Mouse (Mus musculus) liver, embryonic 14.5 days (tissue): Measurements from ENCODE around the gene Msi2. TPM values are rescaled to one million over a fixed set of nuclear protein-coding genes. Genes with fewer than 3 reads are reported as not detected.

Experiments used
- ATAC-seq: fragments of 200-750 bp; cut with Nextera tagmentation; 2 replicates; pipeline ENCODE4 v1.8.0; 2017; ENCODE audit warnings: moderate number of reproducible peaks, mild to moderate bottlenecking, moderate library complexity; ENCODE audit not compliant: insufficient read depth
- DNase-seq, 3 experiments: peaks; one replicate each; pipeline ENCODE4 v3.0.0-alpha.2; 2012 to 2013; ENCODE audit warnings: low read depth in 3 of 3, low spot score in 3 of 3
- H3K27ac ChIP-seq: fragments of 300-500 bp; sonication (generic); 2 replicates; pipeline ENCODE4 v1.5.1; 2014; ENCODE audit warnings: moderate library complexity, mild to moderate bottlenecking, control low read depth, inconsistent platforms
- H3K27me3 ChIP-seq: fragments of 300-500 bp; sonication (generic); 2 replicates; pipeline ENCODE4 v1.6.1; 2014; ENCODE audit warnings: mild to moderate bottlenecking, low read length, moderate library complexity; ENCODE audit not compliant: control insufficient read depth, insufficient read depth
- H3K36me3 ChIP-seq: fragments of 300-500 bp; sonication (generic); replicated peaks from 2 replicates; pipeline ENCODE4 v1.6.1; 2014; ENCODE audit warnings: low read depth; ENCODE audit not compliant: control insufficient read depth, insufficient read depth
- H3K4me1 ChIP-seq, 2 experiments: fragments of 200-500 bp in 1 of 2; fragments of 300-500 bp in 1 of 2; sonication (generic) in 1 of 2; replicated peaks; 2 replicates each; pipeline ENCODE4 v1.6.1; 2012 to 2014; ENCODE audit warnings: antibody characterized with exemption in 1 of 2, inconsistent platforms in 1 of 2, low read length in 1 of 2; ENCODE audit not compliant: control insufficient read depth in 2 of 2, insufficient read depth in 2 of 2
- H3K4me2 ChIP-seq: fragments of 300-500 bp; sonication (generic); 2 replicates; pipeline ENCODE4 v1.6.1; 2014; ENCODE audit warnings: low read depth, mild to moderate bottlenecking, control low read depth, moderate library complexity
- H3K4me3 ChIP-seq, 2 experiments: fragments of 200-500 bp in 1 of 2; fragments of 300-500 bp in 1 of 2; sonication (generic) in 1 of 2; 2 replicates each; pipeline ENCODE4 v1.5.1; 2012 to 2014; ENCODE audit warnings: low read depth in 2 of 2, low read length in 2 of 2, mild to moderate bottlenecking in 2 of 2, control low read depth in 1 of 2, inconsistent platforms in 1 of 2, moderate library complexity in 1 of 2; ENCODE audit not compliant: insufficient read depth in 1 of 2
- H3K9ac ChIP-seq: fragments of 300-500 bp; sonication (generic); replicated peaks from 2 replicates; pipeline ENCODE4 v1.6.1; 2014; ENCODE audit warnings: mild to moderate bottlenecking, control low read depth, moderate library complexity
- H3K9me3 ChIP-seq: fragments of 300-500 bp; sonication (generic); 2 replicates; pipeline ENCODE4 v1.6.1; 2016; ENCODE audit warnings: low read length, mixed read lengths; ENCODE audit not compliant: control insufficient read depth
- CTCF ChIP-seq: IDR thresholded peaks from 2 replicates; pipeline ENCODE4 v1.5.1; 2016; ENCODE audit warnings: antibody characterized with exemption, low read depth, control low read depth
- EP300 ChIP-seq: IDR thresholded peaks from 2 replicates; pipeline ENCODE4 v1.6.1; 2016; ENCODE audit warnings: antibody characterized with exemption, low read depth
- WGBS: fragments of 180-500 bp; shearing (Covaris S2); extraction: QIAGEN DNeasy Blood & Tissue Kit; methylation state at CpG from one replicate; pipeline ENCODE4 v1.1.7; 2014; ENCODE audit not compliant: insufficient replicate concordance; 5-methylcytosine and 5-hydroxymethylcytosine counted together
- polyA plus RNA-seq, 2 experiments: library from polyadenylated mRNA; depleted of rRNA in 1 of 2; stranded (reverse) in 1 of 2; unstranded in 1 of 2; fragments of >200 nt; fragmentation: Nextera tagmentation in 1 of 2; extraction: Ambion mirVana in 1 of 2; gene quantifications; 2 replicates each; pipeline versions ENCODE4 v1.2.1 to v1.2.3; 2012 to 2014

The Msi2 gene
- polyA plus RNA-seq, 2 experiments: 2.1 to 6.2 TPM

DNA sequence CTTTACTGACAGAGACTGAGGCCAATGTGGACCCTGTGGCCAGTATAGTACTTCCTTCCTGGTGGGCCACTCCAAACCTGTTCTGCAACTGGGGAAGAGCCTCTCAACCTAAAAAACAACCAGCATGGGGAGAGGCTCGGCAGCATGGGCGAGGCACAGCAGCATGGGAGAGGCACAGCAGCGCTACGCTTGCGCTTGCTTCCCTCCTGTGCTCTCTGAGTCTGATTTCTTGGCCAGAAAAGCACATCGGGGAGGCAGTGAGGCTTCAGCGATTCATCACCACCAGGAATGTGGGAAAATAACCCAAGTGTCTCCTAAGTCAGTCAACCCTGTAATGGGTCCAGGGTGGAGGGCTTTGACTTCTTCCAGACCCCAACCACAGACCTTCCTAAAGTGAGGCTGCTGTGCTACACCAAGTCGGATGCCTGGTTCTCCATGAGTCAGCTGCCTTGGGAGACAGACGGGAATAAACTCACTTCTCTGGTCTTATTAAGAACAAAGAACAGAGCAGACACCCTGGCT is 297.2 kb downstream of the Msi2 start:
- H3K9me3 ChIP-seq: no peaks in the 10 kb centered on the region
- H3K4me3 ChIP-seq: no peak overlapping the region
- 53% methylated on average over 9 of the region's 9 CpGs for WGBS
- no peaks in the 10 kb centered on the region for H3K27me3 ChIP-seq
- ATAC-seq: no peak
- no peak overlapping the region for H3K4me2 ChIP-seq
- no peak overlapping the region for H3K9ac ChIP-seq
- TF ChIP-seq CTCF (no peak), EP300 (no peak)
- no peak overlapping the region for H3K27ac ChIP-seq
- H3K4me1 ChIP-seq: peaks cover 21 to 31% of the 10 kb centered on the region in 2 experiments
- no peak for DNase-seq
- no peaks in the 10 kb centered on the region for H3K36me3 ChIP-seq

DNA sequence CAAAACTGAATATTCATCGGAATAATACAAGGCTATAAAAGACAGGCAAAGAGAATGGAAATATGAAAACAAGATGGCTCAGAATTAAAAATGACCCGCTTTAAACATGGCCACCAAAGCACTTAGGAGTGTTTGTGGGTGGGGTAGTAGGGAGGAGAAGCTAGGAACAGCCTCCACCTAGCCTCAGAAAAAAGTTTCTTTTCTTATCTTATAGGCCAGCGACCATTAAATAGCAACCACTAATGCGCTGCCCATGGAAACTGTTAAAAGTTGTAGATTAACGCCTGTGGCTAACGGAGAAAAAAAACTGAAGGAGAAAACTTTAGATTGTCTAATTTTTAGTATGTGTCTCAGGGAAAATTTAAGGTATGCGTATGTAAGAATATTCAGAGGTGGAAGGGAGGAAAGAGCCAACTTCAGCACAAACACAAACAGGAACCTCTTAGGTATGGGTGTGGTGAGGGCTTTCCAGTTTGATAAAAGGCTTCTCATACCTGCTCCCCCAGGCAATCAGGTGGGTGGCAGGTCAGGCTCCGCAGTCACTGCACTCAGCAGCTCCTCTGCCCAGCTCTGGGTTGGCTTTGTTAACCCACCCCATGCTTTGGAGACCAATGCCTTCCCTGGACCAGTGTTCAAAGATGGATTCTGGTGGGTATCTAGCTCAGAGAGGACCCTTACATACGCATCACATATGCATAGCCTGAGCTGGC is 298.5 kb downstream of the Msi2 start:
- DNase-seq: peak in 2 of 3 experiments; percentile 42 to 55
- Histone ChIP-seq H3K4me2 (peak overlapping the region; percentile 45), H3K27ac (peak overlapping the region; percentile 70), H3K4me1 (peaks cover 21 to 27% of the 10 kb centered on the region in 2 experiments), H3K4me3 (no peak overlapping the region), H3K9me3 (no peaks in the 10 kb centered on the region), H3K27me3 (no peaks in the 10 kb centered on the region), H3K36me3 (no peaks in the 10 kb centered on the region), H3K9ac (peak overlapping the region; percentile 29)
- WGBS: 29% methylated on average over 9 of the region's 9 CpGs
- no peak for TF ChIP-seq CTCF
- TF ChIP-seq EP300: peak; percentile 51
- peak; percentile 89 for ATAC-seq

DNA sequence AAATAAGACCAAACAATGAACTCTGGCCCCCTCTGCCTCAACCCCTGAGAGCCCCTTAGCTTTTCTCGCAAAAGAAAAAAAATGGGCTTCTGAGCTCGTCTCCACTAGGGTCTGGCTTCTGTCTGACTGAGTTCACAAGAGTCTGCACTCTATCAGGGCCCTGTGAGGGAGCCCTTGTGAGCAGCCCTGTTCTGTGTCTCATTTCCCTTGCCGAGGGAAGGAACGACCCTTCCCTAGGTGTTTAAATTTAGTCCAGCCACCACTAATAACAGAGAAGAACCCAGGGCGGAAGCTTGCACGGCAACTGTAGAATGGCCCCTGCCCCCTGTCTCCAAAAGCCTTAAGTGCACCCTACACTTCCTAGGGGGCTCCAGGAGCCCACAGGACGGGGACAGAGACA is 299.2 kb downstream of the Msi2 start:
- Histone ChIP-seq H3K4me3 (no peak overlapping the region), H3K27ac (peak overlapping the region; percentile 70), H3K4me2 (peak overlapping the region; percentile 45; the same call in 1 of the 2 replicates), H3K27me3 (no peaks in the 10 kb centered on the region), H3K4me1 (peaks cover 21 to 27% of the 10 kb centered on the region in 2 experiments), H3K9ac (no peak overlapping the region), H3K9me3 (no peaks in the 10 kb centered on the region), H3K36me3 (no peaks in the 10 kb centered on the region)
- DNase-seq (no peak), ATAC-seq (no peak)
- TF ChIP-seq EP300: no peak
- TF ChIP-seq CTCF: no peak
- 54% methylated on average over 7 of the region's 7 CpGs for WGBS

GRCm38 (mm10) chr11:88414157-88414870 is 304.0 kb downstream of the Msi2 start:
- H3K9me3 ChIP-seq: no peaks in the 10 kb centered on the region
- peaks cover 8 to 9% of the 10 kb centered on the region in 2 experiments for H3K4me1 ChIP-seq
- ATAC-seq (no peak), DNase-seq (no peak)
- no peaks in the 10 kb centered on the region for H3K36me3 ChIP-seq
- H3K27me3 ChIP-seq: no peaks in the 10 kb centered on the region
- no peak overlapping the region for H3K4me3 ChIP-seq
- no peak overlapping the region for H3K4me2 ChIP-seq
- H3K27ac ChIP-seq: no peak overlapping the region
- TF ChIP-seq EP300: no peak
- no peak overlapping the region for H3K9ac ChIP-seq
- WGBS: 58% methylated on average over 18 of the region's 18 CpGs
